Mouse (Mus musculus) thymus, adult 2 months (tissue): ENCODE results near the gene Trir. TPM values are rescaled to one million over a fixed set of nuclear protein-coding genes. Genes with fewer than 3 reads are reported as not detected.

Experiments used
- DNase-seq: peaks from one replicate; pipeline ENCODE4 v3.0.0; 2021
- H3K27ac ChIP-seq: fragments of 200-500 bp; 2 replicates; pipeline ENCODE4 v1.5.1; 2012; ENCODE audit warnings: low read length, control low read depth; ENCODE audit not compliant: control insufficient read depth, insufficient read depth
- H3K27me3 ChIP-seq: fragments of 200-500 bp; 2 replicates; pipeline ENCODE4 v1.6.1; 2012; ENCODE audit warnings: mild to moderate bottlenecking, low read length, moderate library complexity, mixed read lengths; ENCODE audit not compliant: control insufficient read depth, insufficient read depth
- H3K36me3 ChIP-seq: fragments of 200-500 bp; 2 replicates; pipeline ENCODE4 v1.6.1; 2012; ENCODE audit warnings: mild to moderate bottlenecking, low read length, moderate library complexity; ENCODE audit not compliant: control insufficient read depth, insufficient read depth
- H3K4me1 ChIP-seq: fragments of 200-500 bp; replicated peaks from 2 replicates; pipeline ENCODE4 v1.6.1; 2012; ENCODE audit warnings: low read length; ENCODE audit not compliant: control insufficient read depth, insufficient read depth
- H3K4me3 ChIP-seq: fragments of 200-500 bp; 2 replicates; pipeline ENCODE4 v1.5.1; 2012; ENCODE audit warnings: mild to moderate bottlenecking, low read length, control low read depth, moderate library complexity; ENCODE audit not compliant: control insufficient read depth, insufficient read depth
- CTCF ChIP-seq: fragments of 200-500 bp; IDR thresholded peaks from 2 replicates; pipeline ENCODE4 v1.5.1; 2012; ENCODE audit warnings: mild to moderate bottlenecking, control low read depth, low read length, moderate library complexity, borderline replicate concordance; ENCODE audit not compliant: control insufficient read depth, poor library complexity, insufficient read depth; ENCODE audit errors: extremely low read depth
- POLR2A ChIP-seq: fragments of 200-500 bp; IDR thresholded peaks from 2 replicates; pipeline ENCODE4 v1.6.1; 2012; ENCODE audit warnings: mild to moderate bottlenecking, low read length, control low read depth, moderate library complexity; ENCODE audit not compliant: control insufficient read depth, poor library complexity, insufficient read depth; ENCODE audit errors: extremely low read depth
- WGBS: fragments of 180-500 bp; shearing (Covaris S2); methylation state at CpG from one replicate; pipeline ENCODE4 v1.1.7; 2018; 5-methylcytosine and 5-hydroxymethylcytosine counted together
- polyA plus RNA-seq: library from polyadenylated mRNA; depleted of rRNA; stranded (reverse); fragments of >200 nt; gene quantifications from 2 replicates; pipeline ENCODE4 v1.2.3, GENCODE M21; 2012

Gene Trir
- polyA plus RNA-seq, 1 experiment = 173 TPM

DNA sequence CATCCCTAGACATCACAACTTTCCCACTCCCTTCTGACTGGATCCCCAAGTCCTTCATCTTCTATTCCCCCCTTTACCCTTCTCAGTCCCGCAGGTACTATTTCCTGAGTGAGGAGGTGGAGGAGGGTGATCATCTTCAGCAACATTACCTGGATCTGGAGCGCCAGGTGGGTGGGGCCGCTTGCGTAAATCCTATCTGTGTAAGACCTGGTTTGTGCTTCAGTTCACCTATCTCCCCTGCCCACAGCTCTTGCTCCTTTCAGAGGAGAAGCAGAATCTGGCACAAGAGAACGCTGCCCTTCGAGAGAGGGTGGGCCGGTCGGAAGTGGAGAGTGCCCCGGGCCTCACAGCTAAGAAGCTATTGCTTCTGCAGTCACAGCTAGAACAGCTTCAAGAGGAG is 32.2 kb upstream of the Trir start:
- H3K27ac ChIP-seq = no peak overlapping the region
- WGBS = 97% methylated on average over 9 of the region's 9 CpGs
- no peak for DNase-seq
- no peaks in the 10 kb centered on the region for H3K36me3 ChIP-seq
- no peaks in the 10 kb centered on the region for H3K27me3 ChIP-seq
- H3K4me1 ChIP-seq = peaks cover 11% of the 10 kb centered on the region
- TF ChIP-seq CTCF (no peak), POLR2A (no peak)
- no peak overlapping the region for H3K4me3 ChIP-seq

DNA sequence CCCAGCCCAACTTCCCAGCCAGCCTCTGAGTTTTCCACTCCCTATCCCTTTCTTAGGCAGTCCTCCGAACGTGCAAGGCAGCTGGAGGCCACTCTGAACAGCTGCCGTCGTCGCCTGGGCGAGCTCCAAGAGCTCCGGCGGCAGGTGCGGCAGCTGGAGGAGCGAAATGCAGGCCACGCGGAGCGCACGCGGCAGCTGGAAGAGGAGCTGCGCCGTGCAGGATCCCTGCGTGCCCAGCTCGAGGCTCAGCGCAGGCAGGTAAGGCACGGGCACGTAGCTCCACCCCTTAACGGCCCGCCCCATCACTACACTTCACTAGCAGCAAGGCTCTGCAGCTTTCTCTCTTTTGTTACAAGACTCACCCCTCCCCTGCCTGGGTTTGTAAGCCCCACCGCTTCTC is 30.9 kb upstream of the Trir start:
- DNase-seq = no peak
- Histone ChIP-seq H3K27ac (no peak overlapping the region), H3K4me1 (peaks cover 9% of the 10 kb centered on the region), H3K27me3 (no peaks in the 10 kb centered on the region), H3K36me3 (no peaks in the 10 kb centered on the region), H3K4me3 (no peak overlapping the region)
- WGBS = 91% methylated on average over 25 of the region's 25 CpGs
- TF ChIP-seq CTCF (no peak), POLR2A (no peak)

DNA sequence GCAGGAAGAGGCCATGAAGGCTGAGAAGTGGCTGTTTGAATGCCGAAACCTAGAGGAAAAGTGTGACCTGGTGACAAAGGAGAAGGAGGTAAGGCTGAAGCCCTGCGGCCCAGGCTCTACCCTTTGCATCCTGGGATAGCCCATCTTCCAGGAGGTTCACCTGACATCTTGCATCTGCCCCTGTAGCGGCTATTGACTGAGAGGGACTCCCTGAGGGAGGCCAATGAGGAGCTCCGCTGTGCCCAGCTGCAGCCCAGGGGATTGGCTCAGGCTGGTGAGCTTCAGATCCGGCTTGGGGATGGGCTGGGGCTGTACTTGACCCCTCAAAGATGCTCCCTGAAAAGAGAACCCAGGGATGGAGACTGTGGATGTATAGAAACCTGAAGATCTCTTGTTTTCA is 29.6 kb upstream of the Trir start:
- Histone ChIP-seq H3K27me3 (no peaks in the 10 kb centered on the region), H3K27ac (no peak overlapping the region; the same call in 1 of the 2 replicates), H3K36me3 (no peaks in the 10 kb centered on the region), H3K4me1 (peaks cover 5% of the 10 kb centered on the region; the same call in 1 of the 2 replicates), H3K4me3 (no peak overlapping the region)
- TF ChIP-seq POLR2A (no peak), CTCF (no peak)
- DNase-seq = no peak
- 85% methylated on average over 5 of the region's 5 CpGs for WGBS

DNA sequence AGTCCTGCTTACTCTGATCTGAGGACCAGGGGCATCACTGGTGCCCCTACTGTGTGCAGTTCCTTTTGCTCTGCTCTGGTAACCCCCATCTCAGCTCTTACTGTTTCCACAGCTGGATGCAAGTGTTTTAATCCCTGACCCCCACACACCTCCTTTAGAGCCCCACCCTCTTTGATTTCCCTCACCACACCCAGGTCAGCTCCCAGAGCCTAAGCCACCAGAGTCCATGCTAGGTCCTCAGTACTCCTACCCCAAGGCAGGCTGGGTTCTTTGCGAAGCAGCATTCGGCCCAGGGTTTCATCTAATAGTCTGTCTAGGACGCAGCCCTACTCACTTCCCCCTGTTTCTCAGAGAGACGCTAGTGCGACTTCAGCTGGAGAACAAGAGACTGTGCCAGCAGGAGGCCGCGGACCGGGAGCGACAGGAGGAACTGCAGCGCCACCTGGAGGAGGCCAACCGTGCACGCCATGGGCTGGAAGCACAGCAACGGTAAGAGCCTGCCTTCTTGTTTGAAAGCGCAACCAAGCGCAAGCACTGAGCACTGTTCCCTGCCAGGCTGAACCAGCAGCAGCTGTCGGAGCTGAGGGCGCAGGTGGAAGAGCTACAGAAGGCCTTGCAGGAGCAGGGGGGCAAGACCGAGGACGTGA is 28.9 kb upstream of the Trir start:
- Histone ChIP-seq H3K4me1 (peaks cover 5% of the 10 kb centered on the region; the same call in 1 of the 2 replicates), H3K27ac (no peak overlapping the region), H3K27me3 (no peaks in the 10 kb centered on the region), H3K4me3 (no peak overlapping the region), H3K36me3 (no peaks in the 10 kb centered on the region)
- TF ChIP-seq CTCF (peak; percentile 97), POLR2A (no peak)
- DNase-seq = peak; percentile 94
- WGBS = 2% methylated on average over 19 of the region's 19 CpGs

DNA sequence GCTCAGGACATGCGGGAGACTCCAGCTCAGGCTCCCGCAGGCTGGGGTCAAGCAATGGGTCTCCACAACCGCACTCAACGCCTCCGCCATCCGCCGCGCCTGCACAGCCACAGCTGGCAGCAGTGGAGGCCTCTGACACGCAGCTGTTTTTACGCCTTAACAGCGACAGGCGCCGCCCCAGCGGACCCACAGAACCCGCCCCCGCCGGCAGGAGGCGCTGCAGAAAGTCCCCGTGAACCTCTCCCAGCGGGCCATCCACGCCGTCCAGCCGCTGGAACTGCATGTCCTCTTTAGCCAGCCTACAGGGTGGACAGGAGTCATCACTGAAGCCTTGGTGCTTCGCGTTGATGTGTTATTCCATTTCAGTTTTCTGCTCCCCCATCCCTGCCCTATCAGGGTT is 18.9 kb upstream of the Trir start:
- TF ChIP-seq CTCF = peak; percentile 57; the same call in 1 of the 2 replicates
- no peak for TF ChIP-seq POLR2A
- Histone ChIP-seq H3K36me3 (no peaks in the 10 kb centered on the region), H3K27ac (no peak overlapping the region), H3K27me3 (no peaks in the 10 kb centered on the region; the same call in 1 of the 2 replicates), H3K4me3 (no peak overlapping the region), H3K4me1 (no peaks in the 10 kb centered on the region)
- peak; percentile 32 for DNase-seq
- WGBS = 32% methylated on average over 25 of the region's 25 CpGs

DNA sequence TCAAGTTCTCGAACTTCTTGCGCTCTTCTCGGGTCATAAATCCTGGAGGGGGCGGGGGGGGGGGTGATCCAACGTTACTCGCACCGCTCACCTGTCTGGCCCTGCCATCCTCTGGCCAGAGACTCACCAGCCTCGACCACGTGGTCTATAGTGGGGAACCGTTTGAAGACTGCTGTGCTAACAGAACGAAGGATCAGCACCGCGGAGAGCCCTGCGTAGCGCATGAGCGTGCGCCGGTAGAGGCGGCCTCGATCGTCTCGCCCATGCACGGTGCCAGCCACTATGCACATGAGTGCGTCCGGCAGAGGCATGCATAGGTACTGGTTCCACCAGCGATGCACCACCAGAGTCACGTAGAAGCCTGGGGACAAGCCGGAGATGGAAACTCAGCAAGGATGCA is 15.4 kb upstream of the Trir start:
- DNase-seq = no peak
- no peak for TF ChIP-seq CTCF
- no peak for TF ChIP-seq POLR2A
- Histone ChIP-seq H3K27me3 (no peaks in the 10 kb centered on the region; the same call in 1 of the 2 replicates), H3K4me1 (peaks cover 2% of the 10 kb centered on the region), H3K4me3 (no peak overlapping the region), H3K27ac (no peak overlapping the region), H3K36me3 (no peaks in the 10 kb centered on the region)
- 13% methylated on average over 28 of the region's 28 CpGs for WGBS
